Mouse (Mus musculus) ES-Bruce4 (cell line): ENCODE measurements around the gene Gm4498. TPM values are rescaled to one million over a fixed set of nuclear protein-coding genes. Genes with fewer than 3 reads are reported as not detected.
"Not testable (repeated sequence)": the region's sequence is repeated elsewhere in the genome, so short reads cannot be mapped to it uniquely, and the experiment has no call there.

Experiments used
- H3K27ac ChIP-seq: 2 replicates; pipeline ENCODE4 v1.5.1; 2012; ENCODE audit warnings: low read length, inconsistent platforms; ENCODE audit not compliant: insufficient read depth
- H3K27me3 ChIP-seq: 2 replicates; pipeline ENCODE4 v1.6.1; 2012; ENCODE audit warnings: mild to moderate bottlenecking, low read length, inconsistent platforms; ENCODE audit not compliant: control insufficient read depth, poor library complexity, insufficient read depth, severe bottlenecking
- H3K36me3 ChIP-seq: 2 replicates; pipeline ENCODE4 v1.6.1; 2012; ENCODE audit warnings: inconsistent platforms, mild to moderate bottlenecking, low read length, moderate library complexity; ENCODE audit not compliant: control insufficient read depth, poor library complexity, insufficient read depth, severe bottlenecking
- H3K4me1 ChIP-seq: one replicate; pipeline ENCODE4 v1.8.1; 2011; ENCODE audit warnings: low read length; ENCODE audit not compliant: control insufficient read depth, insufficient read depth
- H3K4me3 ChIP-seq: 2 replicates; pipeline ENCODE4 v1.5.1; 2011; ENCODE audit warnings: low read depth, mild to moderate bottlenecking, low read length
- H3K9ac ChIP-seq: 2 replicates; pipeline ENCODE4 v1.6.1; 2012; ENCODE audit warnings: low read depth, mild to moderate bottlenecking, inconsistent platforms; ENCODE audit not compliant: poor library complexity, severe bottlenecking
- H3K9me3 ChIP-seq: replicated peaks from 2 replicates; pipeline ENCODE4 v1.6.1; 2012; ENCODE audit warnings: mild to moderate bottlenecking, low read length, inconsistent platforms; ENCODE audit not compliant: control insufficient read depth, poor library complexity, insufficient read depth, severe bottlenecking
- polyA plus RNA-seq: library from polyadenylated mRNA; stranded (reverse); fragments of >200 nt; gene quantifications from 2 replicates; pipeline ENCODE4 v1.2.4, GENCODE M21; 2011; ENCODE audit warnings: low read depth; ENCODE audit not compliant: missing spikeins, insufficient read depth, insufficient read length

The Gm4498 gene
- polyA plus RNA-seq = not detected in 2 replicates

DNA sequence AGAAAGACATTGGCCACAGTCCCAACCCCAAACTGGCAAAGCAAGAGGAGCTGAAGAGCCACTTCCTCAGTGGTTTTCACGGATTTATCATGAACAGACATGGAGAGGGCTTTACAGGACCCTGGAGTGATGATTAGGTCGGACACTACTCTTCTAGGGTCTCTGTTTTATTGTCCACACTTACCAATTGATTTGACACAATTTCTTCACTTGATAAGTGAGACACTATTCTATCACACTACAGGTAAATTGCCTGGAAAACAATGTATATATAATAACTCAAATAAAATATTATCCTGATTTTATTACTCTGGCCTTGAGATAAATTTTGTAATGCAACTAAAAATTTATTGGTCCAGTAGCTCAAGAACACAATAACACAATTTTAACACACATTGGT lies at the start of gene Gm4498:
TSS of gene Gm4498 (minus strand) at position 101 of the 400 bp plus-strand sequence.
- H3K4me3 ChIP-seq, H3K27me3 ChIP-seq, H3K36me3 ChIP-seq, H3K9ac ChIP-seq, H3K9me3 ChIP-seq, H3K27ac ChIP-seq, H3K4me1 ChIP-seq: not testable (repeated sequence)

GRCm38 (mm10) chr7:20262734-20263133 lies 29.1 kb upstream of the Gm4498 start, which contains the start of gene Gm5890:
Gm5890 (minus strand) TSS chr7:20262834.
- H3K9ac ChIP-seq, H3K4me1 ChIP-seq, H3K4me3 ChIP-seq, H3K9me3 ChIP-seq, H3K27me3 ChIP-seq, H3K36me3 ChIP-seq, H3K27ac ChIP-seq: not testable (repeated sequence)

GRCm38 (mm10) chr7:20205507-20205906 lies 28.1 kb downstream of the Gm4498 start, which contains the start of gene Gm6164:
Gm6164 (minus strand) TSS chr7:20205607.
- H3K27ac ChIP-seq, H3K9me3 ChIP-seq, H3K4me1 ChIP-seq, H3K36me3 ChIP-seq, H3K9ac ChIP-seq, H3K4me3 ChIP-seq, H3K27me3 ChIP-seq: not testable (repeated sequence)

DNA sequence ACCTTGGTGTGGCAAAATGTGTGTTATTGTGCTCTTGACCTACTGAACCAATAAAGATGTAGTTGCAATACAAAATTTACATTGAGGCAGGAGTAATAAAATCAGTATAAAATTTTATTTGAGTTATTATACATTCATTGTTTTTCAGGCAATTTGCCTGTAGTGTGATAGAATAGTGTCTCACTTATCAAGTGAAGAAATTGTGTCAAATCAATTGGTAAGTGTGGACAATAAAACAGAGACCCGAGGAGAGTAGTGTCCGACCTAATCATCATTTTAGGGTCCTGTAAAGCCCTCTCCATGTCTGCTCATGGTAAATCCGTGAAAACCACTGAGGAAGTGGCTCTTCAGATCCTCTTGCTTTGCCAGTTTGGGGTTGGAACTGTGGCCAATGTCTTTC lies 40.2 kb downstream of the Gm4498 start, which contains the start of gene Vmn1r95:
TSS of gene Vmn1r95 (plus strand) at position 301 of the 400 bp plus-strand sequence.
- not testable (repeated sequence) for H3K27me3 ChIP-seq, H3K4me1 ChIP-seq, H3K9me3 ChIP-seq, H3K27ac ChIP-seq, H3K4me3 ChIP-seq, H3K9ac ChIP-seq, H3K36me3 ChIP-seq

Other genes starting within 250 kb of the Gm4498 start
- gene Nlrp9b, start 242.4 kb downstream of the Gm4498 start, polyA plus RNA-seq = 0.30 and 0.33 TPM in 2 replicates
- gene Vmn1r91, start 134.1 kb downstream of the Gm4498 start, polyA plus RNA-seq = not detected in 2 replicates
- gene Gm16442, start 111.2 kb downstream of the Gm4498 start, polyA plus RNA-seq = not detected in 2 replicates
- not detected in 2 replicates for gene Vmn1r93, start 94.7 kb downstream of the Gm4498 start, polyA plus RNA-seq
- not detected in 2 replicates for gene Vmn1r94, start 65.5 kb downstream of the Gm4498 start, polyA plus RNA-seq
- gene Vmn1r95, start 40.1 kb downstream of the Gm4498 start, polyA plus RNA-seq = not detected in 2 replicates
- not detected in 2 replicates for gene Gm6164, start 28.2 kb downstream of the Gm4498 start, polyA plus RNA-seq
- not detected in 2 replicates for gene Gm5890, start 29.0 kb upstream of the Gm4498 start, polyA plus RNA-seq
- not detected in 2 replicates for gene Gm4133, start 100.2 kb upstream of the Gm4498 start, polyA plus RNA-seq
- not detected in 2 replicates for gene Gm5728, start 141.6 kb upstream of the Gm4498 start, polyA plus RNA-seq
- gene Vmn1r100, start 184.1 kb upstream of the Gm4498 start, polyA plus RNA-seq = not detected in 2 replicates
- gene Vmn1r101, start 208.8 kb upstream of the Gm4498 start, polyA plus RNA-seq = not detected in 2 replicates
- not detected in 2 replicates for gene Gm10670, start 241.1 kb upstream of the Gm4498 start, polyA plus RNA-seq